Comparison of ENCODE assay signal across 20 mouse cellular contexts in genomic region chr14:9634247-9634991, GRCm38 (mm10).
DNase-seq lines count a peak whose midpoint lies in the region; ATAC-seq lines count a peak whose summit lies in the region.
"Had no signal": no experiment of that assay in that cellular context is flagged by ENCODE, and none has a peak within 500 bp of the region (broad histone marks: within the 10 kb centered on the region; RNA-seq: fewer than 3 reads in every experiment).

No protein-coding gene starts in this region.

- H3K36me3 ChIP-seq in forebrain, embryonic 16.5 days (ENCODE audit: control insufficient read depth, insufficient read depth): no peaks in the 10 kb centered on the region
- H3K36me3 ChIP-seq in forebrain, embryonic 13.5 days (ENCODE audit: poor library complexity, severe bottlenecking): no peaks in the 10 kb centered on the region
- H3K36me3 ChIP-seq in kidney, embryonic 16.5 days (ENCODE audit: insufficient read depth, low read length): no peaks in the 10 kb centered on the region
- H3K36me3 ChIP-seq in midbrain, embryonic 11.5 days (ENCODE audit: control insufficient read depth, insufficient read depth, low read length): no peaks in the 10 kb centered on the region
- H3K36me3 ChIP-seq in midbrain, embryonic 13.5 days: no peaks in the 10 kb centered on the region
- H3K36me3 ChIP-seq: embryonic facial prominence, embryonic 15.5 days; heart, embryonic 10.5 days; liver, embryonic 15.5 days had no signal

- H3K27ac ChIP-seq in forebrain, embryonic 16.5 days (ENCODE audit: low read length): no peak overlapping the region
- no peak overlapping the region for H3K27ac ChIP-seq in forebrain, embryonic 13.5 days
- H3K27ac ChIP-seq in kidney, embryonic 16.5 days (ENCODE audit: low read length): no peak overlapping the region
- no peak overlapping the region for H3K27ac ChIP-seq in midbrain, embryonic 11.5 days (ENCODE audit: low read depth, low read length)
- H3K27ac ChIP-seq in midbrain, embryonic 13.5 days: no peak overlapping the region
- H3K27ac ChIP-seq: embryonic facial prominence, embryonic 15.5 days; heart, embryonic 10.5 days; liver, embryonic 15.5 days had no signal

- H3K9me3 ChIP-seq in forebrain, embryonic 16.5 days (ENCODE audit: control insufficient read depth, low read length): no peaks in the 10 kb centered on the region
- H3K9me3 ChIP-seq in forebrain, embryonic 13.5 days (replicated peaks): no peaks in the 10 kb centered on the region
- no peaks in the 10 kb centered on the region for H3K9me3 ChIP-seq in kidney, embryonic 16.5 days (ENCODE audit: low read length)
- no peaks in the 10 kb centered on the region for H3K9me3 ChIP-seq in midbrain, embryonic 11.5 days (ENCODE audit: control insufficient read depth, low read length)
- H3K9me3 ChIP-seq in midbrain, embryonic 13.5 days: no peaks in the 10 kb centered on the region
- H3K9me3 ChIP-seq: embryonic facial prominence, embryonic 15.5 days; heart, embryonic 10.5 days; liver, embryonic 15.5 days had no signal

- no peak overlapping the region for H3K4me2 ChIP-seq in forebrain, embryonic 16.5 days (ENCODE audit: low read length)
- H3K4me2 ChIP-seq in forebrain, embryonic 13.5 days: no peak overlapping the region
- no peak overlapping the region for H3K4me2 ChIP-seq in kidney, embryonic 16.5 days (replicated peaks; ENCODE audit: low read depth, low read length)
- H3K4me2 ChIP-seq in midbrain, embryonic 11.5 days: no peak overlapping the region
- no peak overlapping the region for H3K4me2 ChIP-seq in midbrain, embryonic 13.5 days (replicated peaks)
- H3K4me2 ChIP-seq: embryonic facial prominence, embryonic 15.5 days; liver, embryonic 15.5 days had no signal

- no peak overlapping the region for H3K4me3 ChIP-seq in forebrain, embryonic 16.5 days (replicated peaks; ENCODE audit: low read length)
- H3K4me3 ChIP-seq in forebrain, embryonic 13.5 days: no peak overlapping the region
- H3K4me3 ChIP-seq in kidney, embryonic 16.5 days (ENCODE audit: low read length): no peak overlapping the region
- H3K4me3 ChIP-seq in midbrain, embryonic 11.5 days (ENCODE audit: low read depth, low read length): no peak overlapping the region
- H3K4me3 ChIP-seq in midbrain, embryonic 13.5 days (replicated peaks): no peak overlapping the region
- H3K4me3 ChIP-seq: embryonic facial prominence, embryonic 15.5 days; heart, embryonic 10.5 days; liver, embryonic 15.5 days had no signal

- H3K9ac ChIP-seq in forebrain, embryonic 16.5 days (replicated peaks; ENCODE audit: low read depth, low read length): no peak overlapping the region
- no peak overlapping the region for H3K9ac ChIP-seq in forebrain, embryonic 13.5 days
- no peak overlapping the region for H3K9ac ChIP-seq in kidney, embryonic 16.5 days (replicated peaks; ENCODE audit: low read length)
- no peak overlapping the region for H3K9ac ChIP-seq in midbrain, embryonic 11.5 days (ENCODE audit: low read length)
- no peak overlapping the region for H3K9ac ChIP-seq in midbrain, embryonic 13.5 days (replicated peaks)
- H3K9ac ChIP-seq: embryonic facial prominence, embryonic 15.5 days; liver, embryonic 15.5 days had no signal

- 0 out of 2 replicates have a peak, but pooled peaks cover 3% of the 10 kb centered on the region for H3K4me1 ChIP-seq in forebrain, embryonic 16.5 days (replicated peaks; ENCODE audit: control insufficient read depth, insufficient read depth, low read length)
- H3K4me1 ChIP-seq in forebrain, embryonic 13.5 days: peaks cover 13% of the 10 kb centered on the region
- no peaks in the 10 kb centered on the region for H3K4me1 ChIP-seq in kidney, embryonic 16.5 days (ENCODE audit: insufficient read depth, low read length)
- H3K4me1 ChIP-seq in midbrain, embryonic 11.5 days (ENCODE audit: control insufficient read depth, insufficient read depth, low read length): no peaks in the 10 kb centered on the region
- H3K4me1 ChIP-seq in midbrain, embryonic 13.5 days (replicated peaks): peaks cover 5% of the 10 kb centered on the region
- H3K4me1 ChIP-seq: embryonic facial prominence, embryonic 15.5 days; heart, embryonic 10.5 days; liver, embryonic 15.5 days had no signal

- no peaks in the 10 kb centered on the region for H3K27me3 ChIP-seq in forebrain, embryonic 16.5 days (replicated peaks; ENCODE audit: control insufficient read depth, insufficient read depth, low read length)
- peaks cover 24% of the 10 kb centered on the region for H3K27me3 ChIP-seq in forebrain, embryonic 13.5 days
- H3K27me3 ChIP-seq in kidney, embryonic 16.5 days (ENCODE audit: insufficient read depth, low read length): no peaks in the 10 kb centered on the region
- H3K27me3 ChIP-seq in midbrain, embryonic 11.5 days (ENCODE audit: control insufficient read depth, insufficient read depth, low read length): no peaks in the 10 kb centered on the region
- H3K27me3 ChIP-seq in midbrain, embryonic 13.5 days: peaks cover 6% of the 10 kb centered on the region; the same call in 1 of the 2 replicates
- H3K27me3 ChIP-seq: embryonic facial prominence, embryonic 15.5 days; liver, embryonic 15.5 days had no signal

- peak; percentile 41; the same call in 1 of the 2 replicates for ATAC-seq in forebrain, embryonic 16.5 days
- ATAC-seq in forebrain, embryonic 13.5 days: no peak
- peak; percentile 15; the same call in 1 of the 2 replicates for ATAC-seq in kidney, embryonic 16.5 days (ENCODE audit: low FRiP score, low TSS enrichment)
- ATAC-seq in midbrain, embryonic 11.5 days (ENCODE audit: low FRiP score): peak; percentile 41; the same call in 1 of the 2 replicates
- ATAC-seq in midbrain, embryonic 13.5 days: no peak
- ATAC-seq in erythroid progenitor cell, adult 5-6 weeks (replicated peaks; ENCODE audit: low FRiP score, poor library complexity, severe bottlenecking): no peak

- no peak for DNase-seq in kidney, adult 8-10 months
- no peak for DNase-seq in midbrain, embryonic 11.5 days (ENCODE audit: low spot score, missing footprints)
- DNase-seq in ZHBTc4 (ENCODE audit: low read depth, low spot score): peak; percentile 4
- DNase-seq: adrenal gland, postnatal 25 days; cerebellum, adult 9-10 months; kidney, adult 11 months; kidney, postnatal 14 days; left cerebral cortex, postnatal 4 days; liver; midbrain, embryonic 14.5 days; thymus, adult 2 months; thymus, postnatal 4 days had no signal

- 53% methylated on average over 1 of the region's 1 CpGs for WGBS in forebrain, embryonic 16.5 days
- WGBS in forebrain, embryonic 13.5 days: 56% methylated on average over 1 of the region's 1 CpGs
- 58% methylated on average over 1 of the region's 1 CpGs for WGBS in kidney, embryonic 16.5 days
- 35% methylated on average over 1 of the region's 1 CpGs for WGBS in midbrain, embryonic 11.5 days
- whole genome bisulfite sequencing in midbrain, embryonic 13.5 days: 35% methylated on average over 1 of the region's 1 CpGs

Comparison
In these comparisons a context has a peak if more than half of its experiments do, and no peak if none do; other contexts are left out.
1. ATAC-seq: peak in forebrain, embryonic 16.5 days (single experiment), kidney, embryonic 16.5 days (single experiment) and midbrain, embryonic 11.5 days (single experiment); none in forebrain, embryonic 13.5 days (single experiment), midbrain, embryonic 13.5 days (single experiment) and erythroid progenitor cell, adult 5-6 weeks (single experiment).